Mouse (Mus musculus) embryonic facial prominence, embryonic 13.5 days (tissue): ENCODE measurements around the gene Gm10300. TPM values are rescaled to one million over a fixed set of nuclear protein-coding genes. Genes with fewer than 3 reads are reported as not detected.

Experiments
- ATAC-seq: fragments of 200-750 bp; cut with Nextera tagmentation; 2 replicates; pipeline ENCODE4 v1.8.0; 2017; ENCODE audit warnings: low read depth; ENCODE audit not compliant: insufficient number of reproducible peaks, insufficient read depth, low FRiP score, low TSS enrichment
- H3K27ac ChIP-seq: fragments of 300-500 bp; sonication (generic); 2 replicates; pipeline ENCODE4 v1.5.1; 2015; ENCODE audit warnings: moderate library complexity, mild to moderate bottlenecking, inconsistent platforms
- H3K27me3 ChIP-seq: fragments of 300-500 bp; sonication (generic); 2 replicates; pipeline ENCODE4 v1.6.1; 2015; ENCODE audit warnings: mild to moderate bottlenecking, inconsistent platforms
- H3K36me3 ChIP-seq: fragments of 300-500 bp; sonication (generic); 2 replicates; pipeline ENCODE4 v1.6.1; 2015; ENCODE audit warnings: mild to moderate bottlenecking, inconsistent platforms
- H3K4me1 ChIP-seq: fragments of 300-500 bp; sonication (generic); 2 replicates; pipeline ENCODE4 v1.6.1; 2015; ENCODE audit warnings: inconsistent platforms
- H3K4me2 ChIP-seq: fragments of 300-500 bp; sonication (generic); 2 replicates; pipeline ENCODE4 v1.6.1; 2015; ENCODE audit warnings: moderate library complexity, mild to moderate bottlenecking, inconsistent platforms
- H3K4me3 ChIP-seq: fragments of 300-500 bp; sonication (generic); 2 replicates; pipeline ENCODE4 v1.5.1; 2015; ENCODE audit warnings: mild to moderate bottlenecking, inconsistent platforms
- H3K9ac ChIP-seq: fragments of 300-500 bp; sonication (generic); 2 replicates; pipeline ENCODE4 v1.6.1; 2015; ENCODE audit warnings: mild to moderate bottlenecking, inconsistent platforms
- H3K9me3 ChIP-seq: fragments of 300-500 bp; sonication (generic); 2 replicates; pipeline ENCODE4 v1.6.1; 2016; ENCODE audit warnings: inconsistent platforms
- whole genome bisulfite sequencing: fragments of 180-500 bp; shearing (Covaris S2); methylation state at CpG from one replicate; pipeline ENCODE4 v1.1.7; 2015; ENCODE audit warnings: mixed read lengths; 5-methylcytosine and 5-hydroxymethylcytosine counted together
- polyA plus RNA-seq: library from polyadenylated mRNA; unstranded; fragments of >200 nt; fragmentation: Nextera tagmentation; extraction: Ambion mirVana; gene quantifications from 2 replicates; pipeline ENCODE4 v1.2.1, GENCODE M21; 2015

Gene Gm10300
- polyA plus RNA-seq, 1 experiment from 2014 or later, result 0.11 TPM

DNA sequence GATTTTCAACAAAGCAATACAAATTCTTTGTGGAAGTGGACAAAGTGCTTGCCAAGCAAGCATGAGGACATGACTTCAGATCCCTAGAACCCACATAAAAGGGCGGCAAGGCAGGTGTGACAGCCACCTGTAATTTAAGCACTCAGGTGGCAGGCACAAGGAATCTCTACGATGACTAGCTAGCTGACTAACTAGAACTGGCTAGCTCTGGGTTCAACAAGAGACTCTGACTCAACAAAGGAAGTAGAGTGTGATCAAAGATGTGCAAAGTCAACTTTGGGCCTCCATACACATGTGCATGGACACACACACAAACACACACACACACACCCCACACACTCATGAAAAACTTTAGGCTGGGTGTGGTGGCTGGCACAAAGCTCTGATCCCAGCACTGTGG is 35.0 kb upstream of the Gm10300 start:
- WGBS, result 84% methylated on average over 2 of the region's 2 CpGs
- Histone ChIP-seq H3K4me3 (no peak overlapping the region), H3K27ac (no peak overlapping the region), H3K9me3 (no peaks in the 10 kb centered on the region), H3K27me3 (no peaks in the 10 kb centered on the region), H3K4me2 (no peak overlapping the region), H3K36me3 (no peaks in the 10 kb centered on the region), H3K4me1 (peaks cover 36% of the 10 kb centered on the region), H3K9ac (no peak overlapping the region)
- ATAC-seq, result no peak

DNA sequence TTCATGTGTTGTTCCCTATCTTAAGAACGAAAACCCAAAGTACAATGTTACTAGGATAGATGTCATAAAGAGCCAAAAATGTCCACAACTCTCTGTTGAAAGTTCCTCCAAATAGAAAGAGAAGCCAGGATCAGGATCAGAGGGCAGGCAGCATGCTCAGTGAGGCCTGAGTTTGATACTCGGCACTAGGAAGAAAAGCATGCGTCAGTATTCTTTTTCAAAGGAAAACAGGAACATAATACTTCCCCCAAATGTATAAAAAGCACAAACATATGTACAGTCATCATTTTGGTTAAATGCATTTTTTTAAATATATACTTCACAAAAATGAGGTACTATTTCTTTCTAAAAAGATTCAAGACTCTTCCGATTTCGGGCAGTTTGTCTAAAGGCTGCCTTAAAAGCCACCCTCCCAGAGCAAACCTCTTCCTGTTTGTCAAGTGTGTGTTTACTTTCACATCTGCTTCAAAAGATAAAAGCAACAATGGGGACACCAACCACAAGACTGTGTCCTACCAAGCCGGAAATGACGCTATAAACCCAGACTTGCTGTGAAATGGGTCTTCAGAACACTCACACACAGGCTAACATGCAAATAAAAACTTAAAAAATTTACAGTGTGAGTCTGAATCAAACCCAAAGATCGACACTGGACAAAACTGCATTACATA is 34.4 kb upstream of the Gm10300 start:
- no peak overlapping the region for H3K4me2 ChIP-seq
- H3K9ac ChIP-seq, result no peak overlapping the region
- ATAC-seq, result no peak
- no peaks in the 10 kb centered on the region for H3K9me3 ChIP-seq
- no peak overlapping the region for H3K27ac ChIP-seq
- peaks cover 41% of the 10 kb centered on the region for H3K4me1 ChIP-seq
- H3K36me3 ChIP-seq, result no peaks in the 10 kb centered on the region
- 72% methylated on average over 8 of the region's 8 CpGs for WGBS
- H3K4me3 ChIP-seq, result no peak overlapping the region
- no peaks in the 10 kb centered on the region for H3K27me3 ChIP-seq

DNA sequence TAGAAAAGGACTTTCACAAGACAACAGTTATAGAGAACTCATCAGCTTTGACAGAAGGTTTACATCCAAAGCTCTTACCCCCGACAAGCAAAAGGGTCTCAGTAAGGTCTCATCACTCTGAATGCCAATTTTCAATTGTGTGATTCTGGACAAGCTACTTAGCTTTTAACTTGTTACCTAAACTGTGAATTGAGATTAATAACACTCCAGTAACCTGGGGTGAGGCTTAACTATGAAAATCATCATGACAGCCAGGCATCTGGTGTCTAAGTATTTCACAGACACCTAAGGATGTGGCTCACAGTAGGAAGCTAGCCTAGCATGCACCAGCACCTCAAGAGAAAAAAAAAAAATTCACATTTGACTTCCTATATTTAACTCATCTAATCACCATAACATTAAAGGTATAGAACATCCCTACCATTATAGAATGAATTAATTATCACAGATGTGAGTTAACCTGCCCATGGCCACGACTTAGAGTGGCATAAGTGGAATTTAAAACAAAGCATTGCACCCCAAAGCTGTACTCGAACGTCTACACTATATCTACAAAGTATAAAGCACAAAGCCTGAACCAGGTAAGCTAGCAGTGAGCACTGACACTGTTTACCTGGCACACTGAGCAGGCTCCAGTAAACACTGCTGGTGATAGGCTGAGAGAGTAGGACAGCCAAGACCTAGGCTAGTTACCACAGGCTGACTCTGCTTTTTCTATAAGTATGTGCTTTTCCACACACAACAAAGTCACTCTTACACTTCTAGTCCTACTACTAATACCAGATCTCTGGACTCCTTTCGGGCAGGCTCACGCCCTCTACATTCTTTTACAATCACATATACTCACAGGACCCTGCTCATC is 32.8 kb upstream of the Gm10300 start:
- Histone ChIP-seq H3K9me3 (no peaks in the 10 kb centered on the region), H3K4me2 (no peak overlapping the region), H3K36me3 (no peaks in the 10 kb centered on the region), H3K9ac (no peak overlapping the region), H3K27ac (0 out of 2 replicates have a peak overlapping the region, but pooled peaks have one; percentile 13), H3K27me3 (no peaks in the 10 kb centered on the region), H3K4me1 (peaks cover 34% of the 10 kb centered on the region), H3K4me3 (no peak overlapping the region)
- ATAC-seq, result no peak
- WGBS, result 78% methylated on average over 6 of the region's 6 CpGs

DNA sequence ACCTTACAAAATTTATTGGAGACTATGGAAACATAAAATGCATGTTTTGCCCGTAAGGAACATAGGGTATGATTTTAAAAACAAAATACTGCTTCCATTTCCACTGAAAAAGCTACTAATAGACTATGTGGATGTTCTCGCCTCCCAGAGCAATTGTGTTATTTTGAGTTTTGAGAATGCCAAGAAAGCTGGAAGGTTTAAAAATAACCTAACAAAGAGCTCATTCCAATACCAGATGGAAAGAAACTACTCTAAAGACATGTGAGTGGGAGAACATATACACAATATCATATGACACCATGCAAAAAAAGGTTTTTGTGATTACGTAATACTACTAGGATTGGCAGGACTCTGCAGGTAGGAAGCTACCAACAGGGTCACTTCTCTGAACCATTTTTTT is 30.8 kb upstream of the Gm10300 start:
- H3K4me2 ChIP-seq, result no peak overlapping the region
- peaks cover 38% of the 10 kb centered on the region for H3K4me1 ChIP-seq
- no peaks in the 10 kb centered on the region for H3K27me3 ChIP-seq
- ATAC-seq, result no peak
- H3K36me3 ChIP-seq, result no peaks in the 10 kb centered on the region
- H3K4me3 ChIP-seq, result no peak overlapping the region
- no peak overlapping the region for H3K9ac ChIP-seq
- no peaks in the 10 kb centered on the region for H3K9me3 ChIP-seq
- WGBS, result 74% methylated on average over 3 of the region's 3 CpGs
- no peak overlapping the region for H3K27ac ChIP-seq

DNA sequence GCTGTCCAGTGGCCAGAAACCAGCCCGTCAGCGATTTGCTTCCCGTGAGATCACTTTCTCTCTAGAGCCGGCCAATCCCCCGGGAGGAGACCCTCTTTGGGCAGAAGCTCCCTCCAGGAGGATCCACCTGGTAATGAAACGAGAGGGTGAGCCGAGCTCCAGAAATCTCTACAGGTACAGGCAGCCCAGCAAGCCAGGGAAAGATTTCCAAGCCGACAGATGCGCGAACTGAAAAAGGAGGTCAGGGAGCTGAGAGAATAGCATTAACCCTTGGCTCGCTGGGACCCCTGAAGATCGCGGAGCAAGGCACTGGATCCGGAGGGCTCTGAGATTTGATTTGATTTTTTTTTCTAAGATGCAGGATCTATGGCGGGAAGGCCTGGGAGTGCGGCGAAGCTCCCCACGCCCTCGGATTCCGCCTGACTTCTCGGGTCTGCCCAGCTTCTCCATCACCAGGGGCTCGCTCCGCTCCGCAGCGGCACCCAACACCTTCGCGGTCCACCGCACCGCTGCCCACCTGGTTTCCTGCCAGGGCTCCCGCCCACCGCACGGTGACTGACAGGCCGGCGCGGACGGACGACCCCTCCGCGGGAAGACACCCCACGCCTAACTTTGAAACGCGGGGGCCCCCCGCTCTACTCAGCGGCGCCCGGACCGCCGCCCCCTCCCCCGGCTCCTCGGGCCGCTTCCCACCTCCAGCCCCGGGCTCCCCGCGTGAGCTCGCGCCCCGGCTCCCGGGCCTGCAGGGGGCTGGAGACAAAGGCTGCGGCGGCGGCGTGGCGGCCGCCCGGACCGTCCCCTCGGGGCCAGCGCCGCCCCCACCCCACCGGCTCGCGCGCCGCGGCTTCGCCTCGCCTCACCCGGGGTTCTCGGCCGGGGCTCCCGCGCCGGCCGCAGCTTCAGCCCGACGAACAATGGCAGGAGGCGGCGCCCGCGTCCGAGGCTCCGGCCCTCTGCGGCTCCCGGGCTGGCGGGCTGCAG is 26.2 kb upstream of the Gm10300 start:
- Histone ChIP-seq H3K4me3 (peak overlapping the region; percentile 93), H3K27ac (peak overlapping the region; percentile 90), H3K4me1 (peaks cover 30% of the 10 kb centered on the region), H3K9me3 (no peaks in the 10 kb centered on the region), H3K36me3 (no peaks in the 10 kb centered on the region), H3K27me3 (no peaks in the 10 kb centered on the region), H3K9ac (peak overlapping the region; percentile 91), H3K4me2 (peak overlapping the region; percentile 86)
- peak; percentile 44 for ATAC-seq
- under 1% methylated on average over 89 of the region's 95 CpGs for WGBS

DNA sequence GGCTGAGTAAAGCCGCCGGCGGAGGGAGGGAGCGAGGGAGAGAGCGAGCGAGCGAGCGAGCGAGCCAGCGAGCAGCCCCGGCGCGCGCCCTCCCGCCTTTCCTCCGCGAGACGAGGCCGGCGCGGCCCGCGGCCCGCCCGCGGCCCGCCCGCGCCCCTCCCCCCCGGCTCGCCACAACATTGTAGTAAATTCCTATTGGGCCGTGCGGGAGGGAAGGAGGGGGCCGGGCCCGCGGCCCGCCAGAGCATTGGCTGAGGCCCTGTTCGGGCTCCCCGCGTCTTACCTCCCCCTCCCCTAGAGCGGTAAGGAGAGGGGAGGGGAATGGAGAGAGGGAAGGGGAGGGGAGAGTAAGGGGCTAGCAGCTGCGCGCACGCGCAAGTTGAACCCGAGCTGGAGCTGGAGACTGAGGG is 25.5 kb upstream of the Gm10300 start:
- no peaks in the 10 kb centered on the region for H3K27me3 ChIP-seq
- H3K9ac ChIP-seq, result peak overlapping the region; percentile 91
- H3K36me3 ChIP-seq, result no peaks in the 10 kb centered on the region
- under 1% methylated on average over 17 of the region's 46 CpGs for WGBS
- ATAC-seq, result peak; percentile 99
- H3K4me1 ChIP-seq, result peaks cover 28% of the 10 kb centered on the region
- H3K4me2 ChIP-seq, result peak overlapping the region; percentile 86
- H3K27ac ChIP-seq, result peak overlapping the region; percentile 90
- no peaks in the 10 kb centered on the region for H3K9me3 ChIP-seq
- H3K4me3 ChIP-seq, result peak overlapping the region; percentile 93

DNA sequence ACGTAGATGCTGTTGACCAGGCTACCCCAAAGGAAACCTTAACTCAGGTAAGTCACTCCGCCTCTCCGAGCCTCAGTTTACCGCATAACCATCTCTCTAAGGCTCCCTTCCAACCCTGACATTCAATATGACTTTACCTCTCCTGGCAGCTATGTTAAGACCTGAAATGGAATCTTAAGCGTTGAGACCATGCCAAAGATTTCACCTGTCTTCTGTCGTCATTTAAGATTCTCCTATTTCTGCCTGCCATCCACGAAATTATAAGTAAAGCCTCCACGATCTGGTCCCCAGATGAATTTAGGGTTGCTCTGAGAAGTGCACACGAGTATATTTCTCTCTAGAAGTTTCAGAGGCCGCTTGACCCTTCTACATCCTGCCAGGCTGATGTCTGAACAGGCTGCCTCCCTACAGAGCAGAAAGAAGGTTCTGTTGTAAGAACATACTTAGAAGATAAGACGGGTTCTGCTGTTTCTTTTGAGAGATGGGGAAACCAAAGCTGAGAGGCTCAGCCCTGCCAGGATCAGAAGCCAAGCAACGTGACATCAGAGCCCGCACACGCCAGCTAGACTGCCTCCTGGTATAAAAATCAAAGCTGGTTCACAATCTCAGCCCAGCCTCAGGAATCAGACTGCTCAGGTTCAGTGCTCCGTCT is 24.8 kb upstream of the Gm10300 start:
- Histone ChIP-seq H3K4me3 (peak overlapping the region; percentile 93), H3K27ac (no peak overlapping the region), H3K27me3 (no peaks in the 10 kb centered on the region), H3K4me2 (peak overlapping the region; percentile 86), H3K9ac (0 out of 2 replicates have a peak overlapping the region, but pooled peaks have one; percentile 36), H3K36me3 (no peaks in the 10 kb centered on the region), H3K4me1 (peaks cover 22% of the 10 kb centered on the region), H3K9me3 (no peaks in the 10 kb centered on the region)
- no peak for ATAC-seq
- 10% methylated on average over 15 of the region's 15 CpGs for WGBS

DNA sequence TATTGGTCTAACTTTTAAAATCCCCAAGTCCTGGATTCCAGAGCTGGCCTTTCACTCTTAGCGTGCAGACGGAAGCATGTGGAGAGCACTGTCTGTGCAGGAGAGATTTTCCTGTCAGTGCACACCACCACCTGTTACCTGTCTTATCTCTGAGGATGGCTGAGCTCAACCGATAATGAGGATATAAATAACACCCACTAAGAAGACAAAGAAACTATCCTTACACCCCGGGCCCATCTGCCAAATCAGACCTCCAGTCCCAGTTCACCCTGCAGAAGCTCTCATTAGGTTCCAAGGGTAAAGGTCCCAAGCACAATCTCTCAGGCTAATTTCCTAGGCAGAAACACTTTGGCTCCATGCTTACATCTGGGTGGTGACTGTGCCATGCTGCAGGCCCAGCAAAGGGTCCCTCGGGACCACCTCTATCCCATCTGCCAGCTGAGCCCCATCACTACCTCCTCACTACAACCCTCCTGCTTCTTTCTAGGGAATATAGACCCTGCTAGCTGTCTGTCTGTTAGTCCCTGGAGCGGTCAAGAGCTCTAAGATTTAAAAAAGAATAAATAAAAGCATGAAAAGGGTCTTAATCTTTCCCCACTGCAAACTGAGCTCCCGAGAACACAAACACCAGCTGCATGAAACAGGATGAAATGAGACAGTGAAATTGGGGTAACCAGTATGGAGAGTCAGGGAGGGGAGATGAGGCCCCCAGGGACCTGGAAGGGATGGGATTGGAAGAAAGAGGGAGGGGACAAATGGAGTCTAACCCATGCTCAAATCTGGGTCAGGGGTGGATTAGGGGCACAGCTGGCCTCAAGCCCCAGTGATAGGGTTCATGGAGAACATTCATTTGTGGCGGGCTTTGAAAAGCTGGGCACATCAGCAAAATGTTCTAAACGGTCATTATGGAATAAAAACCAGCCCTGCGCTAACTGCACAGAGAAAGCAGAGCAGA is 22.9 kb upstream of the Gm10300 start:
- H3K4me3 ChIP-seq, result no peak overlapping the region
- no peaks in the 10 kb centered on the region for H3K27me3 ChIP-seq
- no peak overlapping the region for H3K27ac ChIP-seq
- H3K9ac ChIP-seq, result no peak overlapping the region
- H3K4me1 ChIP-seq, result peaks cover 18% of the 10 kb centered on the region
- no peaks in the 10 kb centered on the region for H3K36me3 ChIP-seq
- WGBS, result 69% methylated on average over 10 of the region's 10 CpGs
- H3K9me3 ChIP-seq, result no peaks in the 10 kb centered on the region
- ATAC-seq, result no peak
- H3K4me2 ChIP-seq, result no peak overlapping the region

DNA sequence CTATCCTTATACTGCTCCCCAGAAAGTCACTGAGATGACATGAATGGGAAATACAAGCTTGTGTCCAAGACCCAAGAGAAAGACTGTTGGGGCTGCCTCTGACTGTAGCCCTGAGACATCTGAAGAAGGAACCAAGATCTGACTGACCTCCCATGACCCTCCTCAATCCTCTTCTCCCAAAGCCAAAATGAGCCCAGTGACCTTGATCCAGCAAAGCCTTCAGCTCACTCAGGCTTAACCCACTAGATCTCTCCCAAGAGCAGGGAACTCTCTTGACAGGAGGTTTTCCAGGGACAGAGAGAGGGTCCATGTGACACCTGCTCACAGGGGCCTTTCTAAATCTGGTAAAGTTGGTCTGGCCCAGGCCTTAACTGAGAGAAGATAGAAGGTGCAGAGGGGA is 17.2 kb upstream of the Gm10300 start:
- Histone ChIP-seq H3K4me2 (no peak overlapping the region), H3K27ac (no peak overlapping the region), H3K4me1 (no peaks in the 10 kb centered on the region), H3K27me3 (no peaks in the 10 kb centered on the region), H3K36me3 (no peaks in the 10 kb centered on the region), H3K9me3 (no peaks in the 10 kb centered on the region), H3K4me3 (no peak overlapping the region), H3K9ac (no peak overlapping the region)
- ATAC-seq, result no peak

DNA sequence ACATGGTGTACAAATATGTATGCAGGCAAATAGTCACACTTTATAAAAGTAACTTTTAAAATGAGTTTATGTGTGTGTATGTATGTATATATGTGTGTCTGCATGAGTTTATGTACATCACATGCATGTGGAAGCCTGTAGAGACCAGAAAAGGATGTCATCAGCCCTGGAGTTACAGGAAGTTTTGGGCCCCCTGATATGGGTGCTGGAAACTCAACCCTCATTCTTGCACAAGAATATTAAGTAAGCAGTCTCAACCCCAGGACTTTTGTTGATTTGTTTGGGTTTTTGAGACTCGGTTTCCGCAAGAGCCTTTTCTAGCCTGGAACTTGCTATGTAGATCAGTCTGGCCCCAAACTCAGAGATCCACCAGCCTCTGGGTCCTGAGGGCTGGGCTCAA is 15.0 kb upstream of the Gm10300 start:
- Histone ChIP-seq H3K27me3 (no peaks in the 10 kb centered on the region), H3K27ac (no peak overlapping the region), H3K9me3 (no peaks in the 10 kb centered on the region), H3K4me3 (no peak overlapping the region), H3K36me3 (no peaks in the 10 kb centered on the region), H3K9ac (no peak overlapping the region), H3K4me1 (no peaks in the 10 kb centered on the region), H3K4me2 (no peak overlapping the region)
- no peak for ATAC-seq
- WGBS, result 91% methylated on average over 2 of the region's 2 CpGs
